Mouse (Mus musculus): ENCODE data around the gene Ormdl3. TPM values are rescaled to one million over a fixed set of nuclear protein-coding genes. Genes with fewer than 3 reads are reported as not detected.
"Not testable (repeated sequence)": the region's sequence is repeated elsewhere in the genome, so short reads cannot be mapped to it uniquely, and the experiment has no call there.

Gene Ormdl3
- 77.3 and 88.0 TPM in 2 replicates for polyA plus RNA-seq (2015; fragmentation: Nextera tagmentation; extraction: Ambion mirVana)

DNA sequence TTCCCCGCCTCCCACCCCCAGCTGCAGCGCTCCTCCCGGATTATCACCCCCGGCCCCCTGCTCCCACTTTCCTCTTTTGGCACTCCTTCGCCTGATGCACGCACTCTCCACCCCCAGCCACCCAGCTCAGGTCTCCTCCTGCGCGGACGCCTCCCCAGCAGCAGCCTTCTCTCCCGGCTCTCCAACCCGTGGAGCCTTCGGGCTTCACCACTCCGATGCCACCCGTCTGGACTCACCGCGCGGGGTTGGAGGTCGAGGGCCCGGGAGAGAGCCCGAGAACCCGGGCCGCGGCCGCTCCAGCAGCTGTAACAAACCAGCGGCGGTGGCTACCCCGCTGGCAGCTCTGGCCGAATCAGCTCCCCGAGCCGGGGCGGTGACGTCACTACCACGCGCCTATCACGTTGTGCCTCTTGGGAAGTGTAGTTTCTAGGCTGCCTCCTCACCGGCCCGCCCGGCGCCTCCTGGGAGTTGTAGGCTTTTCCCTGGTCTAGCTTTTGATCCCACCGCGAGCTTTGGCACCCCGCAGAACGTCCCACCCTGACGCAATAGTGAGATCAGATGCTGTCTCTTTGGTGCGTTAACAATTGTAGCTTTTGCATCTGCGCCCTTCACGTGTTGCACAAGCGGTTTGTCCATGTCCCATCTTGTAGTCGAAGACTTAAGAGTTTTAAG lies at the start of gene Ormdl3:
Ormdl3 (minus strand) TSS at position 477 of the 672 bp plus-strand sequence.
- peak; percentile 98 for ATAC-seq
- Histone ChIP-seq H3K4me3 (peak within 1 kb of the TSS; percentile 88), H3K4me2 (peak within 1 kb of the TSS; percentile 93), H3K27ac (peak within 1 kb of the TSS; percentile 75), H3K36me3 (ENCODE audit: poor library complexity, severe bottlenecking) (peaks cover 16% of the 10 kb centered on the region), H3K9ac (peak within 1 kb of the TSS; percentile 86), H3K9me3 (replicated peaks) (no peaks in the 10 kb centered on the region), H3K27me3 (peaks cover 14% of the 10 kb centered on the region), H3K4me1 (peaks cover 34% of the 10 kb centered on the region)
- WGBS = under 1% methylated on average over 49 of the region's 49 CpGs

DNA sequence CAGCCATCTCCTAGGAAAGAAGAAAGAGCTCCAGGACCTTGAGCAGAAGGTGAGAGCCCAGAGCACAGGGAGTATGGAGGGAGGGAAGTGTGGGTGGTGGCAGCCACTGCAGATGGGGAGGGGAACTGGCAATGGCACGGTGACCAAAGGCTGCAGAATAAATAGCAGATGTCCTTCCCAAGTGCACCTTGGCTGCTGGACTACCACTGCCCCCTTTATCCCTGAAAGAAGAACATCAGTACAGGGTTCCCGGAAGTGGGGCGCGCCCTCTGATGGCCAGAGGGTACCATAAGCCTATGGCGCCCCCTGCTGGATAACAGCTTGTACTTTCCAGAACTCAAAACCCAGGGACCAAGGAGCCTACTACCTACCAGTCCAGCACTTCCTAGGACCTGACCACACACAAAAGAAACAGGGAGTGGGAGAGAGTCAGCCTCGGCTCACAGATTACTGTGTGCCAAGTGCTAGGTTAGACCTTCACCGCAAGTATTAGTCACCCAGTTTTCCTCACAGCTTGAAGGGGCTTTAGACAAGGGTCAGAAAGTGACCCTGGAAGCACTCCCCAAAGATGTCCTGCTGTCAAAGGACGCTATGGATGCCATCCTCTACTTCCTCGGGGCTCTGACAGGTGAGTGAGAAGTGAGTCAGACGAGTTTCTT lies 48.3 kb upstream of the Ormdl3 start:
- 35% methylated on average over 10 of the region's 10 CpGs for WGBS
- H3K27ac ChIP-seq; H3K4me2 ChIP-seq; H3K27me3 ChIP-seq; ATAC-seq; H3K9me3 ChIP-seq (replicated peaks); H3K4me1 ChIP-seq; H3K36me3 ChIP-seq (ENCODE audit: poor library complexity, severe bottlenecking); H3K9ac ChIP-seq; H3K4me3 ChIP-seq: not testable (repeated sequence)

DNA sequence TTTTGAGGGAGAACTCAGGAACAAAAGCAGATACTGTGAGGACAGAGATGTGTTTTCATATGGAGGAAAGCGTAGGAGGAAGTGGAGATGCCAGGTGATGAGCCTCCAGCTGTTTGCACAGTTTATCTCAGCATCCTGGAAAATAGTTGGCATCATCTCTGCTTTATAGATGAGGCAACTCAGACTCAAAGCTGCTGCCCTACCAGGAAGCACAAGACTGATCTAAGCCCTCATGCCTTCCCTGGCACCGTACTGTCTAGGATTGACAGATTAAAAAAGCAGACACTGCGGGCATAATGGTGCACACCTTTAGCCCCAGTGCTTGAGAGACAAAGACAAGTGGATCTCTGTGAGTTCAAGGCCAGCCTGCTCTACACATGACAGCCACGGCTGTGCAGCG lies 43.5 kb upstream of the Ormdl3 start:
- WGBS = 87% methylated on average over 5 of the region's 5 CpGs
- no peak overlapping the region for H3K4me2 ChIP-seq
- no peak overlapping the region for H3K4me3 ChIP-seq
- H3K9me3 ChIP-seq (replicated peaks) = no peaks in the 10 kb centered on the region
- no peaks in the 10 kb centered on the region for H3K27me3 ChIP-seq
- no peak for ATAC-seq
- H3K9ac ChIP-seq = no peak overlapping the region
- H3K36me3 ChIP-seq (ENCODE audit: poor library complexity, severe bottlenecking) = no peaks in the 10 kb centered on the region
- H3K27ac ChIP-seq = no peak overlapping the region
- H3K4me1 ChIP-seq = no peaks in the 10 kb centered on the region

DNA sequence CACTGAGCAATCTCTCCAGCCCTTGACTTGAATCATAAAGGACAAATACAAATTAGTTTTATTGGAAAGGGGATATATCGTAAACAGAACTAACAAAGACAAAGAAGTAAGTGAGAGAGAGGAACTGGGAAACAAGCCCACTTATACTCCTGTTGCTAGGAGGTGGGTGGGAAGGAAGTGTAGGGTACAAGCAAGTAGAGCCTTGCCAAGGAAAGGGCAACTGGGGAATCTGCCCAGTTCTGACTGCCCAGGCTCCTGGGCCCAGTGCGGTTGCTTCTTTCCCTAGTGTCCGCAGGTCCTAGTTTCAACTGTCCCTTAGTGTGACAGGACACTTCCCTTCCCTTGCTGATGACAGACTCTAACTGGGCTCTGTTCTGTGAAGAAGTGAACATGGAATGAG lies 41.5 kb upstream of the Ormdl3 start:
- Histone ChIP-seq H3K4me1 (no peaks in the 10 kb centered on the region), H3K9me3 (replicated peaks) (no peaks in the 10 kb centered on the region), H3K9ac (no peak overlapping the region), H3K36me3 (ENCODE audit: poor library complexity, severe bottlenecking) (no peaks in the 10 kb centered on the region), H3K4me3 (no peak overlapping the region), H3K27me3 (no peaks in the 10 kb centered on the region), H3K4me2 (no peak overlapping the region), H3K27ac (no peak overlapping the region)
- 97% methylated on average over 3 of the region's 3 CpGs for WGBS
- no peak for ATAC-seq

DNA sequence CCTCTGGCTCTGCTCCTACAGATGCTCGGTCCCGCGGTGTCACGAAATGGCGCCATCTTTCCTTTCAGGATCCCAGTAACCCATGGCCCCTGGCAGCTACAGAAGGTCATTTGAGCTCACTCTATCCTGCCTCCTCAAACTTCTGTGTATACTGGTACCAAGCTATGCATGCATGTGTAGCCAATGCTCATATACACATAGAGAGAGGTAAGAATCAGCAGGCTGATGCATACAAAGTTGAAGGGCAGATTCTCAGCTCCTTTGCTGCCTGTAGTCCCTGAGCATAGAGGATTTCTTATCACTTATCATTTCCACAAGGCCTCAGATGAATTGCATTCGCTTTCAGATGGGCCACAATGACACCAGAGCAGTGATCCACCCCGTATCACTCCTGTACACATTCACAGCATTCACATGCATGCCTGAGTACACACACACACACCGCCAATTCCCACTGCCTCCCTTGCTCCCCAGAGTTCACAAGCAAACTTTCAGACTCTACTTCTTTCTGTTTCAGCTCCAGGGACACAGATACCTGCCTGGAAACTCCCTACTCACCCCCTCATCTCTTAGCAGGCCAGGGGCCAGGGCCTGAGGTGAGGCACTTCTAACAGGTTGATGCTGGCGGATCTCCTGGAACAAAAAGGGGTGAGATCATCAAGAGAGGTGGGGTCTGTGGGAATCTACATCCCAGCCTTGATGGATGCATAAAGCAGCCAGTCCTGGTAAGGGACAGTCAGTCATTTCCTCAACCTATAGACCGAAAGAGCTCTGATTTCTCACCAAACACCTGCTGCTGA lies 38.6 kb upstream of the Ormdl3 start, which contains the start of the genes Gm12355 and Gsdma3:
Gm12355 (minus strand) TSS at position 51 of the 800 bp plus-strand sequence.
Gsdma3 (plus strand) TSS at position 750 of the 800 bp plus-strand sequence.
- H3K27ac ChIP-seq = no peak within 1 kb of the TSS
- no peaks in the 10 kb centered on the region for H3K36me3 ChIP-seq (ENCODE audit: poor library complexity, severe bottlenecking)
- no peak within 1 kb of the TSS for H3K9ac ChIP-seq
- H3K4me2 ChIP-seq = no peak within 1 kb of the TSS
- WGBS = 89% methylated on average over 10 of the region's 10 CpGs
- ATAC-seq = no peak
- no peak within 1 kb of the TSS for H3K4me3 ChIP-seq
- peaks cover 8% of the 10 kb centered on the region; the same call in 1 of the 2 replicates for H3K9me3 ChIP-seq (replicated peaks)
- no peaks in the 10 kb centered on the region for H3K4me1 ChIP-seq
- H3K27me3 ChIP-seq = no peaks in the 10 kb centered on the region

DNA sequence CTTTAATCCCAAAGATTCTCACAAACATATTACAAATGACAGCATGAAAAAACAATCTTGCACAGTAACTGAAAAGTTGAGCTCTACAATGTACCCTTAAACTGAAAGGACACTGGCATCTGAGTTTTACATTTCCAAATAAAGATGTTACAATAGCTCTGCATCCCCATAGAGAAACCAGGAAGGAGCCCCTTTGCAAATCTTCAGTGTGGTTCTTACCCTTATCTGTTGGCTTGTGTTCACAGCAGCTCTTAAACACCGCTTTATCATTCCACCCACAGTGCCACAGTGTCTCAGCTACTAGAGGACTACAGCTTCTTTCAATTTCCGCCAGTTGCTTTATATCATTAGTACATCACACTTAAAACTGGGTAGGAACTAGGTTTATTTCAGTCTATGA lies 37.2 kb upstream of the Ormdl3 start:
- 93% methylated on average over 2 of the region's 2 CpGs for WGBS
- H3K27ac ChIP-seq = not testable (repeated sequence)

DNA sequence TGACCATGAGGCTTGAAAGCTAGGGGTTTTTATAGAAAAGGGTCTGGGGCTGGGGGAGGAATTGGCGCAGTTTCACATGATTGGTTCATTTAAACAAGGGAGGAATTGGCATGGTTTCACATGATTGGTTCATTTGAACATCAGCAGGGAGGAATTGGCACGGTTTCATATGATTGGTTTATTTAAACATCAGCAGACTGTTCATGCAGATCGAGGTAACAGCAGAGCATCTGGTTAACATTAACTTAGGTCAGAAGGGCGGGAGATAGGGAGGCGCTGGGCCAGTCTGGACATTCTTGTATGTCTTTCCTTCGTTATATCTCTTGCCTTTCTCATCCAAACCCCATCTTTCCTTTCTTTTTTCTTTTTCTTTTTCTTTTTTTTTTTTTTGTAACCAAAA lies 36.8 kb upstream of the Ormdl3 start:
- H3K4me1 ChIP-seq; H3K9ac ChIP-seq; ATAC-seq; H3K4me2 ChIP-seq; H3K36me3 ChIP-seq (ENCODE audit: poor library complexity, severe bottlenecking); H3K4me3 ChIP-seq; H3K9me3 ChIP-seq (replicated peaks); H3K27ac ChIP-seq; H3K27me3 ChIP-seq: not testable (repeated sequence)
- WGBS = 86% methylated on average over 6 of the region's 6 CpGs

More for the DNA sequence above, 37.2 kb upstream of the Ormdl3 start:
- H3K4me2 ChIP-seq; H3K36me3 ChIP-seq (ENCODE audit: poor library complexity, severe bottlenecking); H3K27me3 ChIP-seq; H3K4me3 ChIP-seq; H3K9me3 ChIP-seq (replicated peaks); ATAC-seq; H3K4me1 ChIP-seq; H3K9ac ChIP-seq: not testable (repeated sequence)

DNA sequence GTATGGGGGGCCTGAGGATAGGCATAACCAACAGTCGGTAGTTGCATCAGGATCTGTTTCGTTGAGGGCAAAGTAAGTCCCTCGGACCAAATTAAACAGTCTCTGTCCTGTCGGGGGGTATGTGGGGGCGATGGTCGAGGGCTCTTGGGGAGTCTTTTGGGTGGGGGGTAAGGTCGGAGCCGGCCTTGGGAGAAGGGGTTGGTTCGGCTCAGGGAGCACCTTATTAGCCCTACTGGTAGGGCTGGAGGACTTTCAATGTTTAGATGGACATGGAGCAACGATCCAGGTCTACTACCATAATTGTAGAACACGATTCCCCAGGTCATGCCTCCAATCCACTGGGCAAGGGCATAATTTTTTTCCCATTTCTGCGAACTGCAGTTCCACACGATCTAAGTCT lies 33.6 kb upstream of the Ormdl3 start:
- H3K4me3 ChIP-seq = no peak overlapping the region
- WGBS = 94% methylated on average over 13 of the region's 13 CpGs

DNA sequence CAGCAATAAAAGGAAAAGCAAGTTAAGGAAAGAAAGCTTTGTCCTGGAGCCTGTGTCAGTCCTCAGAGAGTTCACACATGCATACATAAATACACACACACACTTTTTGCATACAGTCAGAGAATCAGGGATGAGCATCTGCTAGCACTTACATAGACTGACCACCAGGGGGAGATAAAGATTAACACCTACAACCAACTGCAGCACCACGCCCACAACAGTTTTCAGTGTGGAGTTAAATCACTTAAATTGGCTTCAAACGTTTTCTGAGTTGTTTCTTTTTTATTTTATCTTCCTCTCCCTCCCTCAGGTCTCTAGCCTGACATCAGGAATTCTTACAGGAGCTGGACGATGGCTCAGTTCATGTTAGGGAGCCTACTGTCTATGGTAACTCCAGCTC lies 19.6 kb upstream of the Ormdl3 start:
- Histone ChIP-seq H3K36me3 (ENCODE audit: poor library complexity, severe bottlenecking) (no peaks in the 10 kb centered on the region), H3K4me3 (no peak overlapping the region), H3K4me2 (no peak overlapping the region), H3K9ac (no peak overlapping the region), H3K27me3 (peaks cover 12% of the 10 kb centered on the region), H3K9me3 (replicated peaks) (no peaks in the 10 kb centered on the region), H3K27ac (no peak overlapping the region), H3K4me1 (peaks cover 5% of the 10 kb centered on the region; the same call in 1 of the 2 replicates)
- no peak for ATAC-seq
- WGBS = 6% methylated on average over 3 of the region's 3 CpGs

More for the DNA sequence above, 33.6 kb upstream of the Ormdl3 start:
- no peaks in the 10 kb centered on the region for H3K4me1 ChIP-seq
- H3K27me3 ChIP-seq = no peaks in the 10 kb centered on the region
- no peak overlapping the region for H3K27ac ChIP-seq
- ATAC-seq = no peak
- H3K36me3 ChIP-seq (ENCODE audit: poor library complexity, severe bottlenecking) = no peaks in the 10 kb centered on the region
- H3K4me2 ChIP-seq = no peak overlapping the region
- H3K9ac ChIP-seq = no peak overlapping the region
- peaks cover 8% of the 10 kb centered on the region; the same call in 1 of the 2 replicates for H3K9me3 ChIP-seq (replicated peaks)

DNA sequence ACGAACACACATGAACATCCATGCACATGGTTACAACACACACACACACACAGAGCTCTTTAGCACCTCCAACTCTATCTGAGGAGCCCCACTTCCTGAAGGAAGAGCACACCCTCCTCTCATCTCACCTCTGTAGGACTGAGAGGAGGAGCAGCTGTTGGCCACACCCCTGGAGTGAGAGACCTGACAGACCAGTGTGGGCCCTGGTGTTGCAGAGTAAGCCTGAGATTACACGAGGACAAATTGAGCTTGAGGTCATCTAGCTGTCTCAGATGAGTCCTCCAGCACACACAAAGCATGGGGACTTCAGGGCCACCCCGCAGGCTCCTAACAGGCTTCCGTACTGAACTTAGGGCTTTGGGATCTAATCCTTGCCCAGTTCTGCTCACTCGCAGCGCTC lies 17.7 kb upstream of the Ormdl3 start:
- H3K4me3 ChIP-seq; H3K4me1 ChIP-seq; H3K9me3 ChIP-seq (replicated peaks); H3K27ac ChIP-seq; ATAC-seq; H3K4me2 ChIP-seq; H3K36me3 ChIP-seq (ENCODE audit: poor library complexity, severe bottlenecking); H3K9ac ChIP-seq: not testable (repeated sequence)
- peaks cover 23% of the 10 kb centered on the region for H3K27me3 ChIP-seq
- 72% methylated on average over 6 of the region's 6 CpGs for WGBS

DNA sequence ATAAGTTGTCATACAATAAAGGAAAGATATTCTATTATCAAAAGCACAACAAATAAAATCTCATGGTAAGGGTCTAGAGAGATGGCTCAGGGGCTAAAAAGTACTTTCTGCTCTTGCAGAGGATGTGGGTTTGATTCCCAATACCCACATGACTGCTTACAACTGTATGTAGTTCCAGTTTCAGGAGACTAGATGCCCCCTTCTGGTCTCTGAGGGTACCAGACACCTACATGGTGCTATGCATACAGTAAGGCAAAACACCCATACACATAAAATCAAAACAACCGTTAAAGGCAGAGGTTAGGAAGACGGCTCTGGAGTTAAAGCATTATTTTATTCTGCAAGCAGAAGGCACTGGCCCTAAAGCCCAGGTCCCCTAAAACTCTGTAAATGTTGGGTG lies 16.8 kb upstream of the Ormdl3 start:
- WGBS = 77% methylated on average over 2 of the region's 2 CpGs
- ATAC-seq = no peak

More for the DNA sequence above, 16.8 kb upstream of the Ormdl3 start:
- Histone ChIP-seq H3K27ac (no peak overlapping the region), H3K9me3 (replicated peaks) (no peaks in the 10 kb centered on the region), H3K9ac (no peak overlapping the region), H3K4me1 (peaks cover 8% of the 10 kb centered on the region; the same call in 1 of the 2 replicates), H3K27me3 (peaks cover 24% of the 10 kb centered on the region), H3K36me3 (ENCODE audit: poor library complexity, severe bottlenecking) (no peaks in the 10 kb centered on the region), H3K4me2 (no peak overlapping the region), H3K4me3 (no peak overlapping the region)

Data from forebrain, embryonic 13.5 days (tissue).